Mouse (Mus musculus) forebrain, embryonic 16.5 days (tissue): ENCODE measurements at regions not wholly inside any gene's neighbourhood (a gene's known extent, or its start where the extent isn't known, plus 50 kb on each side); places are given as distances from the start of the nearest gene placed in this dataset.

Experiments used
- ATAC-seq: fragments of 200-750 bp; cut with Nextera tagmentation; 2 replicates; pipeline ENCODE4 v1.8.0; 2017; ENCODE audit warnings: mild to moderate bottlenecking, moderate library complexity
- H3K27ac ChIP-seq: fragments of 300-500 bp; sonication (generic); 2 replicates; pipeline ENCODE4 v1.5.1; 2014; ENCODE audit warnings: low read length, control low read depth
- H3K27me3 ChIP-seq: fragments of 300-500 bp; sonication (generic); replicated peaks from 2 replicates; pipeline ENCODE4 v1.6.1; 2014; ENCODE audit warnings: low read length; ENCODE audit not compliant: control insufficient read depth, insufficient read depth
- H3K36me3 ChIP-seq: fragments of 300-500 bp; sonication (generic); 2 replicates; pipeline ENCODE4 v1.6.1; 2014; ENCODE audit not compliant: control insufficient read depth, insufficient read depth
- H3K4me1 ChIP-seq: fragments of 300-500 bp; sonication (generic); replicated peaks from 2 replicates; pipeline ENCODE4 v1.6.1; 2014; ENCODE audit warnings: low read length; ENCODE audit not compliant: control insufficient read depth, insufficient read depth
- H3K4me2 ChIP-seq: fragments of 300-500 bp; sonication (generic); 2 replicates; pipeline ENCODE4 v1.6.1; 2014; ENCODE audit warnings: mild to moderate bottlenecking, low read length, control low read depth
- H3K4me3 ChIP-seq: fragments of 300-500 bp; sonication (generic); replicated peaks from 2 replicates; pipeline ENCODE4 v1.5.1; 2014; ENCODE audit warnings: mild to moderate bottlenecking, low read length, control low read depth
- H3K9ac ChIP-seq: fragments of 300-500 bp; sonication (generic); replicated peaks from 2 replicates; pipeline ENCODE4 v1.6.1; 2014; ENCODE audit warnings: low read depth, low read length, control low read depth
- H3K9me3 ChIP-seq: fragments of 300-500 bp; sonication (generic); 2 replicates; pipeline ENCODE4 v1.6.1; 2016; ENCODE audit warnings: low read length; ENCODE audit not compliant: control insufficient read depth
- WGBS: fragments of 180-500 bp; shearing (Covaris S2); extraction: QIAGEN DNeasy Blood & Tissue Kit; methylation state at CpG from one replicate; pipeline ENCODE4 v1.1.7; 2014; 5-methylcytosine and 5-hydroxymethylcytosine counted together

DNA sequence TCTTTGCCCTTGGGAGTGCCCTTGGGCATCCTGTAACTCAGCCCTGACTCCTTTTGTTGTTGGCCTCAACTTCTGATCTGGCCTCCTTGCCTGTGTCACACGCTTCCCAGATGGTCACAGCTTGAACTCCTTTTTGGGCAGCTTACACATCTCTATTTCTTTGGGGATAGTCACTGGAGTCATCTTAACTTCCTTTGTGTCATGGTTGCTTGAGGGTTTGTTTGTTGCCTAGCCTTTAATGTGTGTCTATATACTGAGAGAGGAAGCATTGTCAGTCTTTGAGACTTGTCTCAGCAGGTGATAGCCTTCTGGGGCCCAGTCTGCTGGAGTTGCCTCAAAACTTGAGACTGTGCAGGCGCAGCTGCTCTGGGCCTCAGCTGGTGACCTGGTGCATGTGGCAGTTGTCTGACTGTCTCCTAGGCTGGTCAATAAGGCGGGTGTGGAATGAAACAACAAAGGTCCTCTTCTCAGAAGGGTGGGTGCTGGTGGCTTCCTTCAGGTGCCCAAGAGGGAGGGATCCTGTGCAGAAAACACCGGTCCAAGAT lies 157.5 kb downstream of the Tpra1 start:
- Histone ChIP-seq H3K4me3 (no peak overlapping the region), H3K27me3 (no peaks in the 10 kb centered on the region), H3K36me3 (no peaks in the 10 kb centered on the region), H3K4me1 (peaks cover 5% of the 10 kb centered on the region), H3K27ac (no peak overlapping the region), H3K9me3 (no peaks in the 10 kb centered on the region; the same call in 1 of the 2 replicates), H3K4me2 (no peak overlapping the region), H3K9ac (no peak overlapping the region)
- ATAC-seq = no peak
- WGBS = 67% methylated on average over 4 of the region's 4 CpGs

DNA sequence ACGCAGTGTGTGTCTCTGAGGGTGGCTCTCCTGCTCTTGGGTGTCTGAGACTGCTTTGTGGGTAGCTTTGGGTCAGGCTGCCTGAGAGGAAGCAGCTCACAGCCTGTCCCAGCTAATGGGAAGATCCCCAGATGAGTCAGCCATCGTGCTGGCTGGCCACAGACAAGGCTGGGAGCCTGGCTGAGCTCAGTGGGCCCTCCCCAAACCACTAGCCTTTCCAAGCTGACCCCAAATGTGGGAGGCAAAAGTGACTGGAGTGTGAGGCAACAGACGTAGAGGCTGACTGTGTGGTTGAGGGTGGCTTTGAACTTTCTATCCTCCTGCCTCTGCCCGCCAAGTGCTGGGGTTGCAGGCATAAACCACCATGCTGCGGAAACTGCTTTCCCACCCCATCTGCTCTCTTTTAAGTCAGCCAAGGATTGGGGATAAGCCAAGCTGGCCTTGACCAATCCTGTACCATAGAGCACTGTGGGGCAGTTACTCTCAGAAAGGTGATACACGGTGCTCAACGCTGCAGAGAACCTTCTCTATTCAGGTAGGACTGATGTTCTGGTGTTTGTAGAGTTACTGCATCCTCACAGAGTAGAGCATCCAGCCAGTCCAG lies 163.0 kb downstream of the Tpra1 start:
- no peak for ATAC-seq

DNA sequence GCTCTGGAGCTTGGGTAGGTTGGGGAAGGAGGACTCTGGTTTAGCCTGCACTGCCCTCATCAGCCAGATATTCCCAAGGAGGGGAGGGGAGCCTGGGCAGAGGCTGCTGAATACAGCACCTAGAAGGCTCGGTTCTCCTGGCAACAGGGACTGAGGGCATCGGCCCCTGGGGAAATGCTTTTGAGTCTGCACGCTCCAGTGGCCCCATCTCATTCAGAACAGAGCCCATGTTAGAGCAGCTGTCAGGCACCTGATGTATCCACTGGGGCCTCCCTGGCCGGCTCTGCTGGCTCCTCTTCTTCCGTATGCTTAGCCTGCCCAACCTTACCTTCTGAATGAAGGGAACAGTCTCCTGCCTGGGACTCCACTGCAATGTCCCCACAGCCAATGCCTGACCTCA lies 164.5 kb downstream of the Tpra1 start:
- H3K4me3 ChIP-seq = no peak overlapping the region
- ATAC-seq = no peak
- WGBS = 48% methylated on average over 5 of the region's 5 CpGs

More for the DNA sequence above, 163.0 kb downstream of the Tpra1 start:
- Histone ChIP-seq H3K4me3 (no peak overlapping the region), H3K4me1 (peaks cover 2% of the 10 kb centered on the region; the same call in 1 of the 2 replicates), H3K9me3 (peaks cover 3% of the 10 kb centered on the region; the same call in 1 of the 2 replicates), H3K27me3 (no peaks in the 10 kb centered on the region), H3K36me3 (no peaks in the 10 kb centered on the region), H3K4me2 (no peak overlapping the region), H3K27ac (no peak overlapping the region), H3K9ac (no peak overlapping the region)
- 79% methylated on average over 7 of the region's 7 CpGs for WGBS

DNA sequence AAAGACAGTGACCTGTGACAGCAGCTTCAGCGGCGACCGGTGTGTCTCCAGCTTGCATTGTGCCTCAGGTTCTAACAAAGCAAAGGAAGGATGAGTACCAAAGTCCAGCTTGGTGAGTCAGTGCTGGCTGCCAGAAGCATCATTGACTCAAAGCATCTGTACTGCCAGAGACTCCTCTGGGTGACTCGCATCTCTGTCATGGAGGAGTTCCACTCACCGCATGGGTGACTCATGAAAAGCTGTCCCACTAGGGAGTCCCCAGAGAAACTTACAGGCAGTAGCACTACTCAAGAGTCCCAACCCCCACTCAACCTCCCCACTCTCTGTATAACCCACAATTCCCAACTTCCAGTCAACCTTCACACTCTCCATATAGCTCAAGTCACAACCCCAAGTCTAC lies 166.2 kb downstream of the Tpra1 start:
- H3K27me3 ChIP-seq = no peaks in the 10 kb centered on the region
- peaks cover 3% of the 10 kb centered on the region; the same call in 1 of the 2 replicates for H3K9me3 ChIP-seq
- no peak for ATAC-seq
- H3K36me3 ChIP-seq = no peaks in the 10 kb centered on the region
- H3K4me2 ChIP-seq = no peak overlapping the region
- no peak overlapping the region for H3K27ac ChIP-seq
- 93% methylated on average over 5 of the region's 5 CpGs for WGBS
- no peak overlapping the region for H3K9ac ChIP-seq
- no peak overlapping the region for H3K4me3 ChIP-seq
- H3K4me1 ChIP-seq = peaks cover 2% of the 10 kb centered on the region; the same call in 1 of the 2 replicates

More for the DNA sequence above, 164.5 kb downstream of the Tpra1 start:
- H3K9me3 ChIP-seq = peaks cover 3% of the 10 kb centered on the region; the same call in 1 of the 2 replicates
- H3K4me2 ChIP-seq = no peak overlapping the region
- H3K9ac ChIP-seq = no peak overlapping the region
- no peaks in the 10 kb centered on the region for H3K27me3 ChIP-seq
- H3K4me1 ChIP-seq = peaks cover 2% of the 10 kb centered on the region; the same call in 1 of the 2 replicates
- no peak overlapping the region for H3K27ac ChIP-seq
- no peaks in the 10 kb centered on the region for H3K36me3 ChIP-seq

DNA sequence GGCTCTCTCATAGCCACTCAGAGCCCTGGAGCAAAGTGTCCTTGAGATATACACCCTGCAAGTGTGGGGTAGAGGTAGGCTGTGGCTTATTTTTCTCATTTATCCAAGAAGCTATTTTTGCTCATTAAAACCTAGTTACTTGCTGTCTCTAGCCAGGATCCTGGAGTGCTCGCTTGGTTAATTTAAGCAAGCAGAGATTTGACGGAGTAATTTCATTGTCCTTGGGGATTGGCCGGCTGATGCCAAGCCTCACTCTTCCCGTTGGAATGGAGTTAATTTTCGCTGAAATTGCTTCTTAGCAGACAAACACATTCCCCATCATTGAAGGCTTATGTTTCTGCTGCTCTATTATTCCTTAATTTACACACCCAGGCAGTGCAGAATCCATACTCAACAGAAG lies 167.1 kb downstream of the Tpra1 start:
- Histone ChIP-seq H3K4me2 (no peak overlapping the region), H3K27ac (no peak overlapping the region), H3K4me3 (no peak overlapping the region), H3K27me3 (no peaks in the 10 kb centered on the region), H3K4me1 (peaks cover 2% of the 10 kb centered on the region; the same call in 1 of the 2 replicates), H3K9me3 (peaks cover 3% of the 10 kb centered on the region; the same call in 1 of the 2 replicates), H3K36me3 (no peaks in the 10 kb centered on the region), H3K9ac (no peak overlapping the region)
- WGBS = 38% methylated on average over 5 of the region's 5 CpGs
- ATAC-seq = no peak

DNA sequence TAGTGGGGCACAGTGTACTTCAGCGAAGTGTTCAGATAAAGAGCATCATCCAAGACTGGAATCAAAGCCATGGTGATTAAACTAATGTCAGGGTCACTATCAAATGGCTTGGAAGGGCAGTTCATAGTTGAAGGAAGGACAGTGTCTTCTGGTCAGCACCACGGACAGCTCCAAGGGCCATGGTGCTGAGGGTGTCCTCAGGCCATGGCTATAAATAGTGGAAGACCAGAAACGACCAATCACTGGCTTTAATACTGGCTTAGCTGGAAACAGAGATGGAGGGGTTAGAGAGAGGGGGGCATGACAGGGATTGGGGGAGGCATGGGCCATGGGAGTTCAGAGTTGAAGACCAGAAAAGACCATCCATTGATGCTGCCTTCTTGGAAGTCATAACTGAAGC lies 168.0 kb downstream of the Tpra1 start:
- Histone ChIP-seq H3K9me3 (peaks cover 3% of the 10 kb centered on the region; the same call in 1 of the 2 replicates), H3K36me3 (no peaks in the 10 kb centered on the region), H3K4me1 (peaks cover 2% of the 10 kb centered on the region; the same call in 1 of the 2 replicates), H3K27me3 (no peaks in the 10 kb centered on the region), H3K27ac (no peak overlapping the region), H3K4me2 (no peak overlapping the region), H3K4me3 (no peak overlapping the region), H3K9ac (no peak overlapping the region)
- no peak for ATAC-seq
- 17% methylated on average over 3 of the region's 3 CpGs for WGBS

DNA sequence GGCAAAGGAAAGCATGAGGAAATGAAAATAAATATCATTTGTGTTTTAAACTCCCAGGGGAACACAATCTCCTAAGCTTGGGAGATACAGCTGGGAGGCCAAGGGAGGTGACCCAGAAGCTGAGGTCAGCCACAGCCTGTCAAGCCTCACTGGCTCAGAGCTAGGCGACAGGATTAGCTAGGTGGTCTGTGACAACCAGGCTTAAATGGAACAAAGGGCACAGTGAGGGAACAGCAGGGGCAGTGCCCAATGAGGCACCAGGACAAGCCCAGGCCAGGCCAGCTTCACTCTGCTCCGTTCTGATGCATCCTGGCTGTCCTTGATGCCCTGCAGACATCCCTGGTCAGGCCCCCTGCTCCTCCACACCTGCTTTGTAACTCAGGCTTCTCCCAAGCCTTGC lies 169.7 kb downstream of the Tpra1 start:
- no peak for ATAC-seq
- H3K9ac ChIP-seq = no peak overlapping the region
- no peaks in the 10 kb centered on the region for H3K27me3 ChIP-seq
- H3K36me3 ChIP-seq = no peaks in the 10 kb centered on the region
- H3K4me2 ChIP-seq = no peak overlapping the region
- peaks cover 3% of the 10 kb centered on the region; the same call in 1 of the 2 replicates for H3K4me1 ChIP-seq
- no peak overlapping the region for H3K27ac ChIP-seq
- WGBS = 9% methylated on average over 2 of the region's 2 CpGs
- H3K4me3 ChIP-seq = no peak overlapping the region
- peaks cover 3% of the 10 kb centered on the region; the same call in 1 of the 2 replicates for H3K9me3 ChIP-seq

DNA sequence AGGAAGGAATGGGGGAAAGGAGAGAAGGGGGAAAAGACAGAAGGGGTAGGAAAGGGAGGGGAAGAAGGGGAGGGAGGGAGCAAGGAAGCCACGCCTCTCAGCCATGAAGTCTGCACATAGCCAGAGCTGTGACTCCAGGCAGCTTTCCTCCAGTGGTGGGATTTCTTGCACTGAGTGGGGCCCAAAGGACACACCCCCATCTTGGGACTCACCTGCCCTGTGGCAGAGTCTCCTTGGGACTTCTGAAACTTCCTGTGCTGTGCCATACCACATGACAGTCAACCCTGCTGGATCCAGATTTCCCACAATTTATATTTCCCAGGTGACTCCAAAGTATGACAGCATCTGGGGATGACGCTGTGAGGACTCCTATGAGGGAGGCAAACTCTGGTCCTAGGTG lies 170.5 kb downstream of the Tpra1 start:
- H3K4me1 ChIP-seq = peaks cover 3% of the 10 kb centered on the region; the same call in 1 of the 2 replicates
- H3K4me2 ChIP-seq = no peak overlapping the region
- H3K9me3 ChIP-seq = peaks cover under 1% of the 10 kb centered on the region; the same call in 1 of the 2 replicates
- no peak overlapping the region for H3K4me3 ChIP-seq
- WGBS = 50% methylated on average over 2 of the region's 2 CpGs
- ATAC-seq = no peak
- H3K27ac ChIP-seq = no peak overlapping the region
- H3K9ac ChIP-seq = no peak overlapping the region
- H3K36me3 ChIP-seq = no peaks in the 10 kb centered on the region
- no peaks in the 10 kb centered on the region for H3K27me3 ChIP-seq

DNA sequence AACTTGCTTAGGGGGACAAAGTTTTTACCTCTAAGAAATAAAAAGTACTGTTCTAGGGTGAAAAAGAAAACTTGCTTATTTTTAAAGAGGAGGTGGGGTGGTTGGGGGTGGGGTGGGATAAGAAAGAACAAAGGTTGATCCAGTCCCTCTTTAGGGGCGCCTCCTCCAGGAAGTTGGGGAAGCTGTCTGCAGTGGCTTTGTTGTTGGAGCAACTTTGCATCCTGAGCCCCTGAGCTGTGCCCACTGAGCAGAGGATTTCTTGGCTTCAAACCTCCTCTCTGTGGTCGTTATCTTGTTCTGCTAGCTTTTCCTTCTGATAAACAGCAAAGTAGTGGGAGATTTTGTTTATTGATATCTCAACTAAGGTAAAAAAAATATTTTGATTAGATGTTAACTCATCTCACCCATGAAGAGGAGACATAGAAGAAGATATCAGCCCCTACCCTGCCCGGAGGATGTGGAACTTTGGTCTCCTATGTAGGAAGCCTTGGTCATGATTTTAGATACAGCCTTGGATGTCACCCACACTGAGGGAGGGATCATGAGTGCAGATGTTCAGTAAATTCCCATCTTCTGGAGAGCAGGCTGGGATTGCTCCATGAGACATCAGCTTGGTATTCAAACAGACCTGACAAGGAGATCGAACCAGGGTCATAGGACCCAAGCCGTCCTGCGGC lies 179.7 kb downstream of the Tpra1 start:
- Histone ChIP-seq H3K4me1 (no peaks in the 10 kb centered on the region), H3K9ac (no peak overlapping the region), H3K27me3 (no peaks in the 10 kb centered on the region), H3K9me3 (no peaks in the 10 kb centered on the region), H3K36me3 (no peaks in the 10 kb centered on the region), H3K4me2 (no peak overlapping the region), H3K4me3 (no peak overlapping the region), H3K27ac (no peak overlapping the region)
- no peak for ATAC-seq
- 71% methylated on average over 6 of the region's 6 CpGs for WGBS
